Mouse (Mus musculus): ENCODE measurements around the gene Acbd5. TPM values are rescaled to one million over a fixed set of nuclear protein-coding genes. Genes with fewer than 3 reads are reported as not detected.
"Not testable (repeated sequence)": the region's sequence is repeated elsewhere in the genome, so short reads cannot be mapped to it uniquely, and the experiment has no call there.

Acbd5 gene
- polyA plus RNA-seq, 1 experiment from 2014 or later = 33.1 TPM

DNA sequence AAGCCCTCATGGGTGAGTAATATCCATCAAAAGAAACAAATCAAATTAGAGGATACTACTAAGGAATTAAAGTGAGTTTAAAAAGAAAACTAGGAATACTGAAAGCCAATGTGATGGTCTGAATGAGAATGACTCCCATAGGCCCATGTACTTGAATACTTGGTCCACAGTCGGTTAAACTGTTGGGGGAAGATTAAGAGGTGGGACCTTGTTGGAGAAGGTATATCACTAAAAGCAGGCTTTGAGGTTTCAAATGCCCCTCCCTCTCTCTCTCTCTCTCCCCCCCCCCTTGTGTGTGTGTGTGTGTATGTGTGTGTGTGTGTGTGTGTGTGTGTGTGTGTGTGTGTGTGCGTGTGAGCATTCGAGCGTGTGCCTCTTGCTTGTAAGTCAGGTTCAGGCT is 37.3 kb upstream of the Acbd5 start:
- WGBS = 98% methylated on average over 4 of the region's 4 CpGs
- Histone ChIP-seq H3K36me3 (ENCODE audit: control insufficient read depth, insufficient read depth, low read length) (no peaks in the 10 kb centered on the region), H3K4me2 (replicated peaks; ENCODE audit: low read depth, low read length) (no peak overlapping the region), H3K9me3 (ENCODE audit: control insufficient read depth, low read depth, low read length) (no peaks in the 10 kb centered on the region), H3K4me3 (ENCODE audit: low read depth, low read length) (no peak overlapping the region), H3K4me1 (ENCODE audit: control insufficient read depth, insufficient read depth, low read length) (no peaks in the 10 kb centered on the region), H3K27me3 (ENCODE audit: control insufficient read depth, insufficient read depth, low read length) (no peaks in the 10 kb centered on the region), H3K9ac (replicated peaks; ENCODE audit: low read depth, low read length) (no peak overlapping the region), H3K27ac (ENCODE audit: low read length) (no peak overlapping the region)
- no peak for ATAC-seq (ENCODE audit: insufficient number of reproducible peaks, insufficient read depth, low FRiP score, low read depth)

- no peak overlapping the region for H3K27ac ChIP-seq (ENCODE audit: low read length)
- H3K9me3 ChIP-seq (ENCODE audit: control insufficient read depth, low read depth, low read length) = no peaks in the 10 kb centered on the region
- no peak overlapping the region for H3K4me2 ChIP-seq (replicated peaks; ENCODE audit: low read depth, low read length)
- no peak for ATAC-seq (ENCODE audit: insufficient number of reproducible peaks, insufficient read depth, low FRiP score, low read depth)
- no peak overlapping the region for H3K9ac ChIP-seq (replicated peaks; ENCODE audit: low read depth, low read length)
- no peaks in the 10 kb centered on the region for H3K27me3 ChIP-seq (ENCODE audit: control insufficient read depth, insufficient read depth, low read length)
- no peak overlapping the region for H3K4me3 ChIP-seq (ENCODE audit: low read depth, low read length)
- WGBS = 75% methylated on average over 3 of the region's 3 CpGs
- no peaks in the 10 kb centered on the region for H3K36me3 ChIP-seq (ENCODE audit: control insufficient read depth, insufficient read depth, low read length)
- 0 out of 2 replicates have a peak, but pooled peaks cover 9% of the 10 kb centered on the region for H3K4me1 ChIP-seq (ENCODE audit: control insufficient read depth, insufficient read depth, low read length)
Measured at GRCm38 (mm10) chr2:23034692-23035435, 33.1 kb upstream of the Acbd5 start.

- no peak overlapping the region for H3K4me3 ChIP-seq (ENCODE audit: low read depth, low read length)
- no peaks in the 10 kb centered on the region for H3K9me3 ChIP-seq (ENCODE audit: control insufficient read depth, low read depth, low read length)
- 97% methylated on average over 1 of the region's 1 CpGs for WGBS
- no peak for ATAC-seq (ENCODE audit: insufficient number of reproducible peaks, insufficient read depth, low FRiP score, low read depth)
- H3K27me3 ChIP-seq (ENCODE audit: control insufficient read depth, insufficient read depth, low read length) = no peaks in the 10 kb centered on the region
- 0 out of 2 replicates have a peak, but pooled peaks cover 9% of the 10 kb centered on the region for H3K4me1 ChIP-seq (ENCODE audit: control insufficient read depth, insufficient read depth, low read length)
- no peaks in the 10 kb centered on the region for H3K36me3 ChIP-seq (ENCODE audit: control insufficient read depth, insufficient read depth, low read length)
- H3K27ac ChIP-seq (ENCODE audit: low read length) = no peak overlapping the region
- H3K4me2 ChIP-seq (replicated peaks; ENCODE audit: low read depth, low read length) = no peak overlapping the region
- no peak overlapping the region for H3K9ac ChIP-seq (replicated peaks; ENCODE audit: low read depth, low read length)
Measured at GRCm38 (mm10) chr2:23035467-23035866, 32.5 kb upstream of the Acbd5 start.

GRCm38 (mm10) chr2:23039082-23040000 is 28.6 kb upstream of the Acbd5 start:
- Histone ChIP-seq H3K9me3 (ENCODE audit: control insufficient read depth, low read depth, low read length) (no peaks in the 10 kb centered on the region), H3K36me3 (ENCODE audit: control insufficient read depth, insufficient read depth, low read length) (no peaks in the 10 kb centered on the region), H3K9ac (replicated peaks; ENCODE audit: low read depth, low read length) (peak overlapping the region; percentile 92), H3K4me3 (ENCODE audit: low read depth, low read length) (peak overlapping the region; percentile 81), H3K4me1 (ENCODE audit: control insufficient read depth, insufficient read depth, low read length) (0 out of 2 replicates have a peak, but pooled peaks cover 9% of the 10 kb centered on the region), H3K27me3 (ENCODE audit: control insufficient read depth, insufficient read depth, low read length) (no peaks in the 10 kb centered on the region), H3K4me2 (replicated peaks; ENCODE audit: low read depth, low read length) (peak overlapping the region; percentile 49), H3K27ac (ENCODE audit: low read length) (peak overlapping the region; percentile 98)
- peak; percentile 82 for ATAC-seq (ENCODE audit: insufficient number of reproducible peaks, insufficient read depth, low FRiP score, low read depth)
- under 1% methylated on average over 36 of the region's 59 CpGs for WGBS

DNA sequence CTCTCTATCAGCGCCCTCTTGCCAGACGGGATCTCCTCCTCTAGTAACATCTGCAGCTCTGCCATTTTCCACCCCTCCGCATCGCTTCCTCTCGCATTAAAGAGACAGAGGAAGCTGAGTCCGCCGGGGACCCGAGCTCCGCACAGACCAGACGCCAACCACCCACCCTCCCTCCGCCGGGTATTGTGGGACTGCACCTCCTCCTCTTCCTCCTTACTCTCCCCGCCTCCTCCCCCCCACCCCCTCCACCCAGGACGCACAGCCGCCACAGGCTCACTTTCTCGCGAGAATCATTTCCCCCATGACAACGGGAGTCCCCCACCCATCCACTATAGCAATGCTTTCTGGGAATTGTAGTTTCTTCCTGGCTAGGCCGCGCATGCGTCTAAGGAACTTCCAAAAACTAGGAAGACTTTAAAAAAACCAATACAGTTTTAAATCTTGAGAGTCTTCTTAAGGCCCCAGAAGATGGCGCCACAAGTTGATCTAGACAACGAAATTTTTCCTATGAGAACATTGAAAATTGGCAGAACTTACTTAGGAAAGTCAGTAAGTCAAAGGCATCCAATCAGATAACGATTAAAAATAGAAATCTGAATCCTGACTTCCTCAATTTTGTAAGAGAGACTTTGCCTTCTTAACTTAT is 27.8 kb upstream of the Acbd5 start, which contains the start of gene Abi1:
Abi1 (minus strand) TSS at position 241 of the 646 bp plus-strand sequence.
- ATAC-seq (ENCODE audit: insufficient number of reproducible peaks, insufficient read depth, low FRiP score, low read depth) = peak; percentile 94
- Histone ChIP-seq H3K9ac (replicated peaks; ENCODE audit: low read depth, low read length) (peak within 1 kb of the TSS; percentile 92), H3K27ac (ENCODE audit: low read length) (peak within 1 kb of the TSS; percentile 98), H3K4me3 (ENCODE audit: low read depth, low read length) (peak within 1 kb of the TSS; percentile 81), H3K9me3 (ENCODE audit: control insufficient read depth, low read depth, low read length) (no peaks in the 10 kb centered on the region), H3K4me1 (ENCODE audit: control insufficient read depth, insufficient read depth, low read length) (0 out of 2 replicates have a peak, but pooled peaks cover 9% of the 10 kb centered on the region), H3K4me2 (replicated peaks; ENCODE audit: low read depth, low read length) (peak within 1 kb of the TSS; percentile 49), H3K36me3 (ENCODE audit: control insufficient read depth, insufficient read depth, low read length) (no peaks in the 10 kb centered on the region), H3K27me3 (ENCODE audit: control insufficient read depth, insufficient read depth, low read length) (no peaks in the 10 kb centered on the region)
- 2% methylated on average over 23 of the region's 24 CpGs for WGBS

GRCm38 (mm10) chr2:23040690-23041089 is 27.3 kb upstream of the Acbd5 start:
- H3K27ac ChIP-seq (ENCODE audit: low read length); H3K36me3 ChIP-seq (ENCODE audit: control insufficient read depth, insufficient read depth, low read length); H3K4me1 ChIP-seq (ENCODE audit: control insufficient read depth, insufficient read depth, low read length); H3K9me3 ChIP-seq (ENCODE audit: control insufficient read depth, low read depth, low read length); H3K9ac ChIP-seq (replicated peaks; ENCODE audit: low read depth, low read length); H3K4me2 ChIP-seq (replicated peaks; ENCODE audit: low read depth, low read length); ATAC-seq (ENCODE audit: insufficient number of reproducible peaks, insufficient read depth, low FRiP score, low read depth); H3K27me3 ChIP-seq (ENCODE audit: control insufficient read depth, insufficient read depth, low read length); H3K4me3 ChIP-seq (ENCODE audit: low read depth, low read length): not testable (repeated sequence)
- WGBS = 91% methylated on average over 7 of the region's 7 CpGs

- H3K9me3 ChIP-seq (ENCODE audit: control insufficient read depth, low read depth, low read length) = no peaks in the 10 kb centered on the region
- ATAC-seq (ENCODE audit: insufficient number of reproducible peaks, insufficient read depth, low FRiP score, low read depth) = no peak
- no peak overlapping the region for H3K9ac ChIP-seq (replicated peaks; ENCODE audit: low read depth, low read length)
- H3K27me3 ChIP-seq (ENCODE audit: control insufficient read depth, insufficient read depth, low read length) = no peaks in the 10 kb centered on the region
- H3K36me3 ChIP-seq (ENCODE audit: control insufficient read depth, insufficient read depth, low read length) = no peaks in the 10 kb centered on the region
- H3K27ac ChIP-seq (ENCODE audit: low read length) = no peak overlapping the region
- H3K4me2 ChIP-seq (replicated peaks; ENCODE audit: low read depth, low read length) = no peak overlapping the region
- 70% methylated on average over 4 of the region's 4 CpGs for WGBS
- H3K4me1 ChIP-seq (ENCODE audit: control insufficient read depth, insufficient read depth, low read length) = 0 out of 2 replicates have a peak, but pooled peaks cover 9% of the 10 kb centered on the region
- H3K4me3 ChIP-seq (ENCODE audit: low read depth, low read length) = no peak overlapping the region
Measured at GRCm38 (mm10) chr2:23041457-23041856, 26.5 kb upstream of the Acbd5 start.

GRCm38 (mm10) chr2:23042189-23042588 is 25.8 kb upstream of the Acbd5 start:
- no peak for ATAC-seq (ENCODE audit: insufficient number of reproducible peaks, insufficient read depth, low FRiP score, low read depth)
- no peak overlapping the region for H3K9ac ChIP-seq (replicated peaks; ENCODE audit: low read depth, low read length)
- 86% methylated on average over 3 of the region's 3 CpGs for WGBS

More at GRCm38 (mm10) chr2:23042189-23042588, 25.8 kb upstream of the Acbd5 start:
- H3K4me2 ChIP-seq (replicated peaks; ENCODE audit: low read depth, low read length) = no peak overlapping the region
- H3K27ac ChIP-seq (ENCODE audit: low read length) = no peak overlapping the region
- no peak overlapping the region for H3K4me3 ChIP-seq (ENCODE audit: low read depth, low read length)
- H3K27me3 ChIP-seq (ENCODE audit: control insufficient read depth, insufficient read depth, low read length) = no peaks in the 10 kb centered on the region
- H3K36me3 ChIP-seq (ENCODE audit: control insufficient read depth, insufficient read depth, low read length) = no peaks in the 10 kb centered on the region
- 0 out of 2 replicates have a peak, but pooled peaks cover 8% of the 10 kb centered on the region for H3K4me1 ChIP-seq (ENCODE audit: control insufficient read depth, insufficient read depth, low read length)
- H3K9me3 ChIP-seq (ENCODE audit: control insufficient read depth, low read depth, low read length) = no peaks in the 10 kb centered on the region

Data from stomach, embryonic 14.5 days (tissue).